Mouse (Mus musculus): ENCODE data around the gene Ttll5. TPM values are rescaled to one million over a fixed set of nuclear protein-coding genes. Genes with fewer than 3 reads are reported as not detected.

Gene Ttll5
- total and polyA plus RNA-seq, 2 experiments from 2014 or later = 10.4 to 15.9 TPM

- H3K27ac ChIP-seq (ENCODE audit: low read depth, low read length) = 0 out of 2 replicates have a peak overlapping the region, but pooled peaks have one; percentile 26
- ATAC-seq (ENCODE audit: low FRiP score) (no peak), DNase-seq (ENCODE audit: low spot score) (peak; percentile 67)
- 75% methylated on average over 8 of the region's 8 CpGs for WGBS
- no peak overlapping the region for H3K4me2 ChIP-seq (ENCODE audit: low read depth, low read length, poor library complexity, severe bottlenecking)
- H3K4me1 ChIP-seq (ENCODE audit: insufficient read depth, low read length) = no peaks in the 10 kb centered on the region
- no peak overlapping the region for H3K4me3 ChIP-seq (ENCODE audit: low read depth, low read length)
- no peaks in the 10 kb centered on the region for H3K27me3 ChIP-seq (ENCODE audit: insufficient read depth, low read length)
- TF ChIP-seq CTCF (IDR thresholded peaks at IDR 0.05) = no peak
- no peaks in the 10 kb centered on the region for H3K9me3 ChIP-seq (ENCODE audit: low read length)
- H3K36me3 ChIP-seq (ENCODE audit: insufficient read depth, low read length) = peaks cover 12% of the 10 kb centered on the region; the same call in 1 of the 2 replicates
- H3K9ac ChIP-seq (replicated peaks; ENCODE audit: low read length, poor library complexity, severe bottlenecking) = no peak overlapping the region
Observed at GRCm38 (mm10) chr12:85879631-85880314, 55.3 kb downstream of the Ttll5 start.

- Histone ChIP-seq H3K4me2 (ENCODE audit: low read depth, low read length, poor library complexity, severe bottlenecking) (no peak overlapping the region), H3K4me1 (ENCODE audit: insufficient read depth, low read length) (0 out of 2 replicates have a peak, but pooled peaks cover under 1% of the 10 kb centered on the region), H3K27me3 (ENCODE audit: insufficient read depth, low read length) (no peaks in the 10 kb centered on the region), H3K27ac (ENCODE audit: low read depth, low read length) (no peak overlapping the region), H3K9me3 (ENCODE audit: low read length) (no peaks in the 10 kb centered on the region), H3K9ac (replicated peaks; ENCODE audit: low read length, poor library complexity, severe bottlenecking) (no peak overlapping the region), H3K36me3 (ENCODE audit: insufficient read depth, low read length) (no peaks in the 10 kb centered on the region), H3K4me3 (ENCODE audit: low read depth, low read length) (no peak overlapping the region)
- over 99% methylated on average over 3 of the region's 3 CpGs for WGBS
- DNase-seq (ENCODE audit: low spot score) (no peak), ATAC-seq (ENCODE audit: low FRiP score) (no peak)
- no peak for TF ChIP-seq CTCF (IDR thresholded peaks at IDR 0.05)
Observed at GRCm38 (mm10) chr12:85885024-85885423, 60.6 kb downstream of the Ttll5 start.

GRCm38 (mm10) chr12:85890054-85890453, 65.6 kb downstream of the Ttll5 start:
- 44% methylated on average over 4 of the region's 4 CpGs for WGBS
- H3K9me3 ChIP-seq (ENCODE audit: low read length) = no peaks in the 10 kb centered on the region
- DNase-seq (ENCODE audit: low spot score) (peak; percentile 58), ATAC-seq (ENCODE audit: low FRiP score) (no peak)
- no peaks in the 10 kb centered on the region for H3K27me3 ChIP-seq (ENCODE audit: insufficient read depth, low read length)
- H3K27ac ChIP-seq (ENCODE audit: low read depth, low read length) = no peak overlapping the region
- 0 out of 2 replicates have a peak, but pooled peaks cover 3% of the 10 kb centered on the region for H3K4me1 ChIP-seq (ENCODE audit: insufficient read depth, low read length)
- H3K9ac ChIP-seq (replicated peaks; ENCODE audit: low read length, poor library complexity, severe bottlenecking) = no peak overlapping the region
- H3K4me2 ChIP-seq (ENCODE audit: low read depth, low read length, poor library complexity, severe bottlenecking) = no peak overlapping the region
- no peak for TF ChIP-seq CTCF (IDR thresholded peaks at IDR 0.05)
- no peak overlapping the region for H3K4me3 ChIP-seq (ENCODE audit: low read depth, low read length)
- peaks cover 9% of the 10 kb centered on the region; the same call in 1 of the 2 replicates for H3K36me3 ChIP-seq (ENCODE audit: insufficient read depth, low read length)

- 93% methylated on average over 6 of the region's 6 CpGs for WGBS
- Histone ChIP-seq H3K27ac (ENCODE audit: low read depth, low read length) (no peak overlapping the region), H3K4me3 (ENCODE audit: low read depth, low read length) (no peak overlapping the region), H3K9ac (replicated peaks; ENCODE audit: low read length, poor library complexity, severe bottlenecking) (no peak overlapping the region), H3K4me1 (ENCODE audit: insufficient read depth, low read length) (peaks cover 2% of the 10 kb centered on the region; the same call in 1 of the 2 replicates), H3K27me3 (ENCODE audit: insufficient read depth, low read length) (no peaks in the 10 kb centered on the region), H3K36me3 (ENCODE audit: insufficient read depth, low read length) (peaks cover 9% of the 10 kb centered on the region; the same call in 1 of the 2 replicates), H3K9me3 (ENCODE audit: low read length) (no peaks in the 10 kb centered on the region), H3K4me2 (ENCODE audit: low read depth, low read length, poor library complexity, severe bottlenecking) (no peak overlapping the region)
- ATAC-seq (ENCODE audit: low FRiP score) (no peak), DNase-seq (ENCODE audit: low spot score) (no peak)
- no peak for TF ChIP-seq CTCF (IDR thresholded peaks at IDR 0.05)
Observed at GRCm38 (mm10) chr12:85903986-85904385, 79.5 kb downstream of the Ttll5 start.

- no peak overlapping the region for H3K4me2 ChIP-seq (ENCODE audit: low read depth, low read length, poor library complexity, severe bottlenecking)
- ATAC-seq (ENCODE audit: low FRiP score) (no peak), DNase-seq (ENCODE audit: low spot score) (no peak)
- H3K4me1 ChIP-seq (ENCODE audit: insufficient read depth, low read length) = peaks cover 2% of the 10 kb centered on the region; the same call in 1 of the 2 replicates
- no peak overlapping the region for H3K9ac ChIP-seq (replicated peaks; ENCODE audit: low read length, poor library complexity, severe bottlenecking)
- 0 out of 2 replicates have a peak, but pooled peaks cover 2% of the 10 kb centered on the region for H3K36me3 ChIP-seq (ENCODE audit: insufficient read depth, low read length)
- TF ChIP-seq CTCF (IDR thresholded peaks at IDR 0.05) = no peak
- H3K27me3 ChIP-seq (ENCODE audit: insufficient read depth, low read length) = no peaks in the 10 kb centered on the region
- no peak overlapping the region for H3K4me3 ChIP-seq (ENCODE audit: low read depth, low read length)
- H3K27ac ChIP-seq (ENCODE audit: low read depth, low read length) = no peak overlapping the region
- H3K9me3 ChIP-seq (ENCODE audit: low read length) = no peaks in the 10 kb centered on the region
- 98% methylated on average over 2 of the region's 2 CpGs for WGBS
Observed at GRCm38 (mm10) chr12:85905666-85906065, 81.2 kb downstream of the Ttll5 start.

GRCm38 (mm10) chr12:85907896-85908295, 83.4 kb downstream of the Ttll5 start:
- Histone ChIP-seq H3K27me3 (ENCODE audit: insufficient read depth, low read length) (no peaks in the 10 kb centered on the region), H3K9ac (replicated peaks; ENCODE audit: low read length, poor library complexity, severe bottlenecking) (no peak overlapping the region), H3K4me3 (ENCODE audit: low read depth, low read length) (no peak overlapping the region), H3K27ac (ENCODE audit: low read depth, low read length) (no peak overlapping the region), H3K4me2 (ENCODE audit: low read depth, low read length, poor library complexity, severe bottlenecking) (no peak overlapping the region), H3K9me3 (ENCODE audit: low read length) (no peaks in the 10 kb centered on the region), H3K36me3 (ENCODE audit: insufficient read depth, low read length) (no peaks in the 10 kb centered on the region), H3K4me1 (ENCODE audit: insufficient read depth, low read length) (peaks cover 2% of the 10 kb centered on the region; the same call in 1 of the 2 replicates)
- no peak for ATAC-seq (ENCODE audit: low FRiP score)
- no peak for TF ChIP-seq CTCF (IDR thresholded peaks at IDR 0.05)
- no peak for DNase-seq (ENCODE audit: low spot score)
- WGBS = 21% methylated on average over 3 of the region's 3 CpGs

All from midbrain, postnatal 0 days (tissue).